Comparison of ENCODE assay signal across 23 mouse cellular contexts in genomic region chr13:43008466-43008865, GRCm38 (mm10).
DNase-seq lines count a peak whose midpoint lies in the region; ATAC-seq and TF ChIP-seq lines count a peak whose summit lies in the region.
"Had no signal": no experiment of that assay in that cellular context is flagged by ENCODE, and none has a peak within 500 bp of the region (broad histone marks: within the 10 kb centered on the region; RNA-seq: fewer than 3 reads in every experiment).

No protein-coding gene starts in this region.

- H3K27me3 ChIP-seq in kidney, embryonic 14.5 days (ENCODE audit: control insufficient read depth, insufficient read depth, low read length), result no peaks in the 10 kb centered on the region
- H3K27me3 ChIP-seq in kidney, postnatal 0 days (ENCODE audit: insufficient read depth, low read length), result no peaks in the 10 kb centered on the region
- H3K27me3 ChIP-seq: forebrain, embryonic 13.5 days; heart, embryonic 13.5 days; Patski had no signal

- intact Hi-C loops in left cerebral cortex, adult 2 months (cut with DNase I), result no loop called here
- intact Hi-C loops in left cerebral cortex, postnatal 4 days (cut with DNase I), result no loop called here

- TF ChIP-seq CTCF in kidney, postnatal 0 days (IDR thresholded peaks at IDR 0.05; ENCODE audit: low read depth), result no peak
- no peak for TF ChIP-seq CTCF in left cerebral cortex, adult 2 months (IDR thresholded peaks at IDR 0.05)

- H3K9me3 ChIP-seq in kidney, embryonic 14.5 days (ENCODE audit: control insufficient read depth, low read length), result no peaks in the 10 kb centered on the region
- H3K9me3 ChIP-seq in kidney, postnatal 0 days (replicated peaks; ENCODE audit: low read length), result no peaks in the 10 kb centered on the region
- H3K9me3 ChIP-seq: forebrain, embryonic 10.5 days; heart, embryonic 10.5 days; heart, embryonic 13.5 days had no signal

- H3K36me3 ChIP-seq in kidney, embryonic 14.5 days (ENCODE audit: control insufficient read depth, insufficient read depth, low read length), result no peaks in the 10 kb centered on the region
- H3K36me3 ChIP-seq in kidney, postnatal 0 days (ENCODE audit: insufficient read depth, low read length), result no peaks in the 10 kb centered on the region
- H3K36me3 ChIP-seq: forebrain, embryonic 10.5 days; heart, embryonic 10.5 days; heart, embryonic 13.5 days had no signal

- H3K27ac ChIP-seq in kidney, embryonic 14.5 days (ENCODE audit: low read depth, low read length), result no peak overlapping the region
- 0 out of 2 replicates have a peak overlapping the region, but pooled peaks have one; percentile 1 for H3K27ac ChIP-seq in kidney, postnatal 0 days
- peak overlapping the region; percentile 8; the same call in 1 of the 2 replicates for H3K27ac ChIP-seq in left cerebral cortex, adult 2 months
- H3K27ac ChIP-seq: forebrain, embryonic 10.5 days; forebrain, embryonic 13.5 days; heart, adult 2 months; heart, embryonic 10.5 days; heart, embryonic 13.5 days had no signal

- no peak overlapping the region for H3K4me2 ChIP-seq in kidney, embryonic 14.5 days (replicated peaks; ENCODE audit: low read depth, low read length)
- no peak overlapping the region for H3K4me2 ChIP-seq in kidney, postnatal 0 days (ENCODE audit: low read length)
- H3K4me2 ChIP-seq: forebrain, embryonic 13.5 days; heart, embryonic 13.5 days had no signal

- peak; percentile 68; the same call in 1 of the 2 replicates for ATAC-seq in kidney, embryonic 14.5 days (ENCODE audit: low FRiP score, low TSS enrichment)
- ATAC-seq in kidney, postnatal 0 days (replicated peaks; ENCODE audit: low FRiP score, low read depth), result no peak
- ATAC-seq: forebrain, embryonic 13.5 days; forebrain, embryonic 16.5 days; Patski had no signal

- H3K4me3 ChIP-seq in kidney, embryonic 14.5 days (ENCODE audit: low read length), result no peak overlapping the region
- H3K4me3 ChIP-seq in kidney, postnatal 0 days (replicated peaks; ENCODE audit: low read depth, low read length), result no peak overlapping the region
- no peak overlapping the region for H3K4me3 ChIP-seq in left cerebral cortex, adult 2 months
- H3K4me3 ChIP-seq: forebrain, embryonic 10.5 days; forebrain, embryonic 13.5 days; heart, adult 2 months; heart, embryonic 10.5 days; heart, embryonic 13.5 days had no signal

- H3K4me1 ChIP-seq in kidney, embryonic 14.5 days (ENCODE audit: control insufficient read depth, insufficient read depth, low read length), result peaks cover 4% of the 10 kb centered on the region; the same call in 1 of the 2 replicates
- peaks cover 7% of the 10 kb centered on the region; the same call in 1 of the 2 replicates for H3K4me1 ChIP-seq in kidney, postnatal 0 days (replicated peaks; ENCODE audit: insufficient read depth, low read length)

- H3K9ac ChIP-seq in kidney, embryonic 14.5 days (ENCODE audit: low read depth, low read length), result no peak overlapping the region
- H3K9ac ChIP-seq in kidney, postnatal 0 days (ENCODE audit: low read depth, low read length), result no peak overlapping the region
- H3K9ac ChIP-seq: forebrain, embryonic 13.5 days; heart, embryonic 13.5 days had no signal

- no peak for DNase-seq in kidney, adult 9 months
- peak; percentile 68 for DNase-seq in kidney, postnatal 0 days (ENCODE audit: low spot score)
- DNase-seq in kidney, postnatal 10 days, result no peak
- DNase-seq in left cerebral cortex, adult 2 months (ENCODE audit: extremely low spot score in 1 of 2, low spot score in 2 of 2), result no peak
- no peak for DNase-seq in left cerebral cortex, postnatal 4 days
- peak; percentile 84 for DNase-seq in Muller cell, postnatal 12 days (ENCODE audit: inconsistent ontology term)
- DNase-seq: adrenal gland, postnatal 10 days; adrenal gland, postnatal 36 days; cerebellum, adult 18-20 months; cerebellum, adult 9-10 months; cerebellum, postnatal 14 days; gastrocnemius, postnatal 10 days; gastrocnemius, postnatal 36 days; heart, adult 2 months; heart, postnatal 14 days; heart, postnatal 4 days had no signal

- 51% methylated on average over 5 of the region's 5 CpGs for WGBS in kidney, embryonic 14.5 days
- 49% methylated on average over 5 of the region's 5 CpGs for WGBS in kidney, postnatal 0 days

Comparison
In these comparisons a context has a peak if more than half of its experiments do, and no peak if none do; other contexts are left out.
1. DNase-seq: peak in kidney, postnatal 0 days (single experiment) and Muller cell, postnatal 12 days (single experiment); none in kidney, adult 9 months (single experiment), kidney, postnatal 10 days (single experiment), left cerebral cortex, adult 2 months (0 of 2) and left cerebral cortex, postnatal 4 days (single experiment).